Mouse (Mus musculus) liver, postnatal 0 days (tissue): Measurements from ENCODE around the gene Men1.

Experiments
- CTCF ChIP-seq: sonication (generic); IDR thresholded peaks from 2 replicates; pipeline ENCODE4 v1.5.1; 2016; ENCODE audit warnings: antibody characterized with exemption, low read depth
- EP300 ChIP-seq: IDR thresholded peaks from 2 replicates; pipeline ENCODE4 v1.6.1; 2016; ENCODE audit warnings: antibody characterized with exemption, low read depth, mild to moderate bottlenecking

GRCm38 (mm10) chr19:6331719-6332516 lies 2.9 kb upstream of the Men1 start:
- peak; percentile 98 for TF ChIP-seq CTCF
- TF ChIP-seq EP300: no peak
